Mouse (Mus musculus) heart, postnatal 0 days (tissue): ENCODE results near the gene Exoc6.

Source experiments
- CTCF ChIP-seq: IDR thresholded peaks from 2 replicates; pipeline ENCODE4 v1.5.1; 2016; ENCODE audit warnings: antibody characterized with exemption, control low read depth, low read depth
- EP300 ChIP-seq: IDR thresholded peaks from 2 replicates; pipeline ENCODE4 v1.6.1; 2016; ENCODE audit warnings: antibody characterized with exemption, low read depth

DNA sequence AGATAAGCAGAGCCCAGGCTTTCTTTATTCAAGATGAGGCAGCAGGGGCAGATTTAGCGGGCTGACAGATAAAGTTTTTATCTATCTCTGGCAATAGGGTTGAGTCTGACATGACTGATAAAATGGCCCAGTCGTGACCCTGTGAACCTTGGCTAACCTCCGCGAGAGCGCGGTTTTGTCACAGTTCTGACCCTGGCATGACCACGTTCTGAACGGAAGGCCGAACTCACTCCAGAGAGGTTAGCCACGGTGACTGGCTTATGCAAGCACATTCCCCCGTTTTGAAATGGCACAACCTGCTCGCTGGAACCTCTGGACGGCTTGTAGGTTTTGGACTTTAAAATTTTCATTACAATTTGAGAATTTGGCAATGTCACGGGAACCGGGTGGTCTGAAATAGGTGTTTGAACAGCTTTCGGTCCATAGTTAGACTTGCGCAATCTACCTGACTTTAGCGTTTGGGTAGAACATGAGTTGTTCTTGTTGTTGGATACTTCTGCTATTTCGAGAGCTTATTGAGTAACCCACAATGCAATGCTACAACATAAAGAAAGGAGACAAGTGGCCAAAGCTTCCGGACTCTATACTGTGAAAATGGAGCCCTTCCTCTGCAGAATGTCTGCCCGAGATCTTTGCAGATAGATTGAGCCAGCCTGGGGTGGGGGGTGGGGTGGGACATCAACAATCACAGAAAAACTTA is 152.3 kb downstream of the Exoc6 start:
- TF ChIP-seq EP300 (no peak), CTCF (no peak)
